Mouse (Mus musculus) embryonic facial prominence, embryonic 11.5 days (tissue): ENCODE results near the gene Pank4. TPM values are rescaled to one million over a fixed set of nuclear protein-coding genes. Genes with fewer than 3 reads are reported as not detected.

Source experiments
- ATAC-seq: fragments of 200-750 bp; cut with Nextera tagmentation; replicated peaks from 2 replicates; pipeline ENCODE4 v1.8.0; 2017; ENCODE audit warnings: low read depth; ENCODE audit not compliant: insufficient number of reproducible peaks, low FRiP score, low TSS enrichment
- DNase-seq: peaks from one replicate; pipeline ENCODE4 v3.0.0-alpha.2; 2015; ENCODE audit warnings: low spot score
- H3K27ac ChIP-seq: fragments of 300-500 bp; sonication (generic); replicated peaks from 2 replicates; pipeline ENCODE4 v1.5.1; 2014; ENCODE audit warnings: mild to moderate bottlenecking, low read depth, low read length, control low read depth
- H3K27me3 ChIP-seq: fragments of 300-500 bp; sonication (generic); 2 replicates; pipeline ENCODE4 v1.6.1; 2014; ENCODE audit warnings: mild to moderate bottlenecking, low read length, moderate library complexity, mixed read lengths; ENCODE audit not compliant: control insufficient read depth, insufficient read depth
- H3K36me3 ChIP-seq: fragments of 300-500 bp; sonication (generic); replicated peaks from 2 replicates; pipeline ENCODE4 v1.6.1; 2014; ENCODE audit warnings: low read depth, mild to moderate bottlenecking, low read length, moderate library complexity, mixed read lengths; ENCODE audit not compliant: control insufficient read depth, insufficient read depth
- H3K4me1 ChIP-seq: fragments of 300-500 bp; sonication (generic); 2 replicates; pipeline ENCODE4 v1.6.1; 2014; ENCODE audit warnings: low read length, mixed read lengths; ENCODE audit not compliant: control insufficient read depth, insufficient read depth
- H3K4me2 ChIP-seq: fragments of 300-500 bp; sonication (generic); 2 replicates; pipeline ENCODE4 v1.6.1; 2014; ENCODE audit warnings: low read depth, mild to moderate bottlenecking, control low read depth, low read length, moderate library complexity
- H3K4me3 ChIP-seq: fragments of 300-500 bp; sonication (generic); 2 replicates; pipeline ENCODE4 v1.5.1; 2014; ENCODE audit warnings: low read depth, low read length, control low read depth
- H3K9ac ChIP-seq: fragments of 300-500 bp; sonication (generic); replicated peaks from 2 replicates; pipeline ENCODE4 v1.6.1; 2014; ENCODE audit warnings: mild to moderate bottlenecking, control low read depth, low read length
- H3K9me3 ChIP-seq: fragments of 300-500 bp; sonication (generic); replicated peaks from 2 replicates; pipeline ENCODE4 v1.6.1; 2016; ENCODE audit warnings: mild to moderate bottlenecking, low read length, inconsistent platforms, mixed read lengths; ENCODE audit not compliant: control insufficient read depth
- WGBS: fragments of 180-500 bp; shearing (Covaris S2); extraction: QIAGEN DNeasy Blood & Tissue Kit; methylation state at CpG from one replicate; pipeline ENCODE4 v1.1.7; 2014; 5-methylcytosine and 5-hydroxymethylcytosine counted together
- polyA plus RNA-seq: library from polyadenylated mRNA; unstranded; fragments of >200 nt; fragmentation: Nextera tagmentation; extraction: Ambion mirVana; gene quantifications from 2 replicates; pipeline ENCODE4 v1.2.1, GENCODE M21; 2014

The Pank4 gene
- polyA plus RNA-seq, 1 experiment from 2014 or later, result 48.8 TPM

DNA sequence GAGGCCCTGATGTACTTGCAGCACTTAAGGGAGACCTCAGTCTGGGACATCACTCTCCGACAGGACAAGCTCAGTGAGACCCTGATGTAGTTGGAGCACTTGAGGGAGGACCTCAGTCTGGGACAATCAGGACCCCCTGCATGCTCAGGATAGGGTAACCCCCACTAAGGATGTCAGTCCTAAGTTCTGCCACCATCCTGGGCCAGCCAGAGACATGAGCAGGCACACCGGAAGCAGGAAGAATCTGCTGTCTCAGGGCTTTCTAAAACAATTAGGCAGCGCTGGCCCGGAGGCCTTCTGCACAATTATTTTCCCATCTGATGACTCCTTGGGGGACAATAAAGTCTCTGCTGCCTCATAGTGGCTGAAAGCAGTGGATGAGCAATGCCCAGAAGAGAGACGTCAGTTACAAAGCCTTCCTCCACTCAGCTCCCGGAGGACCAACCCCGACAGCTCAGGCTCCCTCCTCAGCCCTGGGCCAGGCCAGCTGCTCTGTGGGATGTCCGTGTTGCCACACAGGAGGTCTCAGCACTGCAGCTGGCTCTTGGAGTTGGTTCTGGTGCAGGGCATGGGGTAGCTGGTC lies 32.7 kb downstream of the Pank4 start:
- H3K27me3 ChIP-seq, result no peaks in the 10 kb centered on the region
- 32% methylated on average over 8 of the region's 8 CpGs for WGBS
- no peak overlapping the region for H3K9ac ChIP-seq
- no peak overlapping the region for H3K27ac ChIP-seq
- no peaks in the 10 kb centered on the region for H3K36me3 ChIP-seq
- no peak overlapping the region for H3K4me3 ChIP-seq
- ATAC-seq, result no peak
- no peak for DNase-seq
- H3K9me3 ChIP-seq, result no peaks in the 10 kb centered on the region
- H3K4me1 ChIP-seq, result no peaks in the 10 kb centered on the region; the same call in 1 of the 2 replicates
- no peak overlapping the region for H3K4me2 ChIP-seq

DNA sequence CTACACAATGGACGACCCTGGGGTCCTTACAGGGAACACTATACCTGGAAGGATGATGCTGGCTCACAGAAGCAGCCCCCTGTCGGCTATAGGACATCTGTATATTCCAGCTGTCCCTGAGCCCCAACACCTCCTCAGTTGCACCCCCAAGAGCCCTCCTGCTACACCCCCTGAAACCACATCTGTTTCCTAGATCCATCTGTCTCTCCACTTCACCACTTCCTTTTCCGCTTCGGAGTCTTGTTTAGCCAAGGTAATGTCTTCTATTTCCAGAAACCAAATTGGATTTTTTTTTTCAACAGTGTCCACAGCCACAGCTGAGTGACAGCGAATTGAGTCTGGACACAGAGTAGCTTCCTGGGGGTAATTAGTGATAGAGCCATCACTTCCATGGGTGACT lies 35.5 kb downstream of the Pank4 start:
- H3K27ac ChIP-seq, result no peak overlapping the region
- no peak for DNase-seq
- no peaks in the 10 kb centered on the region for H3K9me3 ChIP-seq
- H3K9ac ChIP-seq, result no peak overlapping the region
- H3K4me2 ChIP-seq, result no peak overlapping the region
- no peaks in the 10 kb centered on the region; the same call in 1 of the 2 replicates for H3K4me1 ChIP-seq
- H3K4me3 ChIP-seq, result no peak overlapping the region
- ATAC-seq, result no peak
- 85% methylated on average over 5 of the region's 5 CpGs for WGBS
- H3K36me3 ChIP-seq, result no peaks in the 10 kb centered on the region
- H3K27me3 ChIP-seq, result no peaks in the 10 kb centered on the region

DNA sequence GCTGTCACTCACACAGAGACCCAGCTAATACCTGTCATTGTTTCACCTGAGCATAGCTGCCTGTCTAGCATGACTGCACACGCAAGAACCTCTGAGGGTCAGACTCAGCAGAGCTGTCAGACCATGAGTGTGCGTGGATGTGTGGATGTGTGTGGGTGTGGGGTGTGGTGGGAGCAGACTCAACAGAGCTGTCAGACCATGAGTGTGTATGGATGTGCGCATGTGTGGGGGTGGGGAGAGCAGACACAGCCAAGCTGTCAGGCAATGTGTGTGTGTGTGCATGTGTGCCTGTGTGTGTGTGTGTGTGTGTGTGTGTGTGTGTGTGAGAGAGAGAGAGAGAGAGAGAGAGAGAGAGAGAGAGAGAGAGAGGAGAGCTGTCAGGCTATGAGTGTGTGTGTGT lies 41.4 kb downstream of the Pank4 start:
- ATAC-seq (no peak), DNase-seq (no peak)
- no peaks in the 10 kb centered on the region for H3K4me1 ChIP-seq
- H3K27ac ChIP-seq, result no peak overlapping the region
- no peaks in the 10 kb centered on the region for H3K27me3 ChIP-seq
- 86% methylated on average over 3 of the region's 3 CpGs for WGBS
- no peaks in the 10 kb centered on the region for H3K9me3 ChIP-seq
- H3K9ac ChIP-seq, result no peak overlapping the region
- H3K4me2 ChIP-seq, result no peak overlapping the region
- H3K36me3 ChIP-seq, result no peaks in the 10 kb centered on the region
- H3K4me3 ChIP-seq, result no peak overlapping the region

DNA sequence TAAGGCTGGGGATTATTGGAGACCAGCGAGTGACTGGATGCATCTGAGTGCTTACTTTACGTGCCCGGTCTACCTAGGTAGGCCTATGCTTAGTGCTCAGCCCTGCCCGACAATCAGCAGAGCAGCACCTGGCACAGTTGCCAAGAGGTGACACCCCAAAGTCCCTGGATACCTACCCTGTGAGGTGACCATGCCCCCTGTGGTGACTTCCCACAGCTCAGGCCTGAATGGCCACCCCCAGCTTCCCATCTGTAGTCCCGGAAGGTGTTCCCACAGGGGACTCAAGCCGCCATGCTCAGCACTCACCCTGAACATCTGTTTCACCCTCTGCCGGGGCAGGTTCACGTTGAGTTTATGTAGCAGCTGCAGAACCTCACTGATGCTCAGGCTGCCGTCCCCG lies 42.4 kb downstream of the Pank4 start:
- DNase-seq (no peak), ATAC-seq (no peak)
- Histone ChIP-seq H3K27ac (no peak overlapping the region), H3K36me3 (no peaks in the 10 kb centered on the region), H3K27me3 (no peaks in the 10 kb centered on the region), H3K4me2 (no peak overlapping the region), H3K4me3 (no peak overlapping the region), H3K9me3 (no peaks in the 10 kb centered on the region), H3K4me1 (no peaks in the 10 kb centered on the region), H3K9ac (no peak overlapping the region)
- 52% methylated on average over 10 of the region's 10 CpGs for WGBS

DNA sequence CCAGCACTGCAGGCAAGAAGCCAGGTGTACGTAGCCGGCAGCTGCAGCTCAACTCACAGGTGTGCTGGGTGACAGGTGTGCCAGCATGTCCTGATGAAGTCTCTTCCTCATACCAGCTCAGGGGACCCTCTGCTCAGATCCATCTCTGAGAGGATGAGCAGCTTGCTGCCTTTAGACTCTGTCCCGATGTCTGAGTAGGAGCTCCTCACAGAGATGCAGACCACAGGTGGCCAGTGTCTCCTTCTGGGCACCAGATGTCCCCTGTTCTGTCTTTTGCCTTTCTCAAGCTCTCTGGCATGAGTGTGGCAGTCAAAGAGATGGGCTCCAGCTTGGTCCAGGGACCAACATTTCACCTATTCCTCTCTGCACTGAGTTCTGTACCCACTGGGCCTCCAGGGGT lies 43.7 kb downstream of the Pank4 start:
- WGBS, result 87% methylated on average over 3 of the region's 3 CpGs

DNA sequence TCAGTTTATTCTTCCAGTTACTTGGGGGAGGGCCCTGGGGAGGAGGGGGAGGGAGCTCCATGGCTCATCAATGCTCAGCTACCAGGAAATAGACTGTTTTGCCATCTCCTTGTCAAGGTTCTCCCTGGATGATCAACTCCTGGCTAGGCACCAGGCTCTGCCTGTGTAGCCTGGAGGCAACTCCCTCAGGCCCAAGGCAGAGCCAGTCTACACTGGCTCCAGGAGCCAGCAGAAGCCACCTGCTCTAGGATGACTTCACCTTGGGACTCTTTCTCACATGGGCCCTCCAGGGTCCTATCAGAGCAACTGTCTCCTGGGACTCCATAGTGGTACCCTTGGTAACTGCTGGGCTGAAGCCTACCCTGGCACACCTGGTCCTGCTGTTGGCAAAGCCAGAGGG lies 44.2 kb downstream of the Pank4 start:
- DNase-seq (no peak), ATAC-seq (no peak)
- H3K4me3 ChIP-seq, result no peak overlapping the region
- no peaks in the 10 kb centered on the region for H3K27me3 ChIP-seq
- H3K4me1 ChIP-seq, result no peaks in the 10 kb centered on the region
- no peaks in the 10 kb centered on the region for H3K9me3 ChIP-seq
- H3K9ac ChIP-seq, result no peak overlapping the region
- no peak overlapping the region for H3K27ac ChIP-seq
- H3K36me3 ChIP-seq, result no peaks in the 10 kb centered on the region
- H3K4me2 ChIP-seq, result no peak overlapping the region

More for the DNA sequence above, 43.7 kb downstream of the Pank4 start:
- no peak overlapping the region for H3K9ac ChIP-seq
- H3K27ac ChIP-seq, result no peak overlapping the region
- H3K36me3 ChIP-seq, result no peaks in the 10 kb centered on the region
- H3K27me3 ChIP-seq, result no peaks in the 10 kb centered on the region
- no peak overlapping the region for H3K4me3 ChIP-seq
- ATAC-seq (no peak), DNase-seq (no peak)
- H3K4me2 ChIP-seq, result no peak overlapping the region
- no peaks in the 10 kb centered on the region for H3K9me3 ChIP-seq
- H3K4me1 ChIP-seq, result no peaks in the 10 kb centered on the region

DNA sequence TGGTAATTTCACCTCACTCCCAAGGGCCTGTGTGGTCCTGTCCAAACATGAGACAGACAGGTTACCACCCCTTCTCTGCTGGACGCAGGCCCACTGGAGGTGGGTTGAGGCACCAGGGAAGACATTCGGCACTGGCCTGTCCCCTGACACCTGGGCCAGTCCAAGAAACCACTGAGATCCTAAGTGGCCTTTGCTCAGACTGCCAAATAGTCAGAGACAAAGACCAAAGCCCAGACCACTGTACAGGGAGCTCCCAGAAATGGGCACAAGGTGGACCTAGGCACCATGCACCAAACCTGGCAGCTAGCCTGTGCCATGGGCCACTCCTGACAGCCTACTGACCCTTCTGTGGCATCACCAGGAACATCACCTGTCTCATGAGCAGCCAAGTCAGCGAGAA lies 45.3 kb downstream of the Pank4 start:
- no peaks in the 10 kb centered on the region for H3K36me3 ChIP-seq
- no peaks in the 10 kb centered on the region for H3K9me3 ChIP-seq
- no peak overlapping the region for H3K4me2 ChIP-seq
- no peak overlapping the region for H3K27ac ChIP-seq
- no peaks in the 10 kb centered on the region for H3K27me3 ChIP-seq
- DNase-seq, result no peak
- no peak overlapping the region for H3K4me3 ChIP-seq
- 82% methylated on average over 3 of the region's 3 CpGs for WGBS
- no peak for ATAC-seq
- H3K4me1 ChIP-seq, result no peaks in the 10 kb centered on the region
- no peak overlapping the region for H3K9ac ChIP-seq

DNA sequence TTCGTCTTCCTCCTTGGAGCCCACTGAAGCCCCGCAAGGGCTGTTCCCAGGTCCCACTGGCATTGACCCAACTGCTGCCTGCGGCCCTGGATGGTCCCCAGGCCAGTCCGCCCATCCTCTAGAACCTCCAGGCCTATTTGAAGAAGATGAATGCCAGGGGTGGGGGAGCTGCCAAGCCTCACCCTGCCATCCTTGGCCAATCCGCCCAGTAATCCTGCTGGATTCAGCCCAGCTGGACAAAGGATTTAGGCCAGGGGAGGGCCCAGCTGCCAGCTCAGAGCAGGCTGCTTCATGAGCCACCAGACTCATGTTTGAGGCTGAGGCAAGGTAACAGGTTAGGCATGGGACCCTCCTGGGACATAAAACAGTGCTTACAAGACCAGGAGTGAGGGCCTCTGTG lies 46.9 kb downstream of the Pank4 start:
- WGBS, result 88% methylated on average over 5 of the region's 5 CpGs
- no peak overlapping the region for H3K27ac ChIP-seq
- H3K4me1 ChIP-seq, result no peaks in the 10 kb centered on the region

More for the DNA sequence above, 46.9 kb downstream of the Pank4 start:
- no peaks in the 10 kb centered on the region for H3K36me3 ChIP-seq
- H3K4me3 ChIP-seq, result no peak overlapping the region
- ATAC-seq, result no peak
- no peak for DNase-seq
- H3K9me3 ChIP-seq, result no peaks in the 10 kb centered on the region
- H3K9ac ChIP-seq, result no peak overlapping the region
- H3K4me2 ChIP-seq, result no peak overlapping the region
- no peaks in the 10 kb centered on the region for H3K27me3 ChIP-seq
